Mouse (Mus musculus): ENCODE measurements around the gene Cyp27a1. TPM values are rescaled to one million over a fixed set of nuclear protein-coding genes. Genes with fewer than 3 reads are reported as not detected.

Gene Cyp27a1
- polyA plus RNA-seq, 1 experiment from 2014 or later: 5.4 TPM

DNA sequence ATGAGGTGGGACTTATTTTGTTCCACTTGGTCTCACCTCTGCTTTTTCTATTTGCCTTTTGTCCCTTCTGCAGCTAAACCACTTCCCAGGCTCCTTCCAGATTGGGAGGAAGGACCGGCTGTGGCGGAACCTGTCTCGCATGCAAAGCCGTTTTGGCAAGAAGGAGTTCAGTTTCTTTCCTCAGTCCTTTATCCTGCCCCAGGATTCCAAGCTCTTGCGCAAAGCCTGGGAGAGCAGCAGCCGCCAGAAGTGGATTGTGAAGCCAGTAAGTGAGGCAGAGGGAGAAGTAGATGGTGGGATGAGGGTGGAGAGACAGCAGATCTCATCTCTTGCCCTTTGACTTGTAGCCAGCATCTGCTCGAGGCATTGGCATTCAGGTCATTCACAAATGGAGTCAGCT, 26.2 kb upstream of the Cyp27a1 start:
- Histone ChIP-seq H3K4me3 (ENCODE audit: low read depth, low read length) (no peak overlapping the region), H3K27ac (ENCODE audit: low read length) (no peak overlapping the region), H3K4me1 (ENCODE audit: insufficient read depth, low read depth, low read length) (no peaks in the 10 kb centered on the region)

DNA sequence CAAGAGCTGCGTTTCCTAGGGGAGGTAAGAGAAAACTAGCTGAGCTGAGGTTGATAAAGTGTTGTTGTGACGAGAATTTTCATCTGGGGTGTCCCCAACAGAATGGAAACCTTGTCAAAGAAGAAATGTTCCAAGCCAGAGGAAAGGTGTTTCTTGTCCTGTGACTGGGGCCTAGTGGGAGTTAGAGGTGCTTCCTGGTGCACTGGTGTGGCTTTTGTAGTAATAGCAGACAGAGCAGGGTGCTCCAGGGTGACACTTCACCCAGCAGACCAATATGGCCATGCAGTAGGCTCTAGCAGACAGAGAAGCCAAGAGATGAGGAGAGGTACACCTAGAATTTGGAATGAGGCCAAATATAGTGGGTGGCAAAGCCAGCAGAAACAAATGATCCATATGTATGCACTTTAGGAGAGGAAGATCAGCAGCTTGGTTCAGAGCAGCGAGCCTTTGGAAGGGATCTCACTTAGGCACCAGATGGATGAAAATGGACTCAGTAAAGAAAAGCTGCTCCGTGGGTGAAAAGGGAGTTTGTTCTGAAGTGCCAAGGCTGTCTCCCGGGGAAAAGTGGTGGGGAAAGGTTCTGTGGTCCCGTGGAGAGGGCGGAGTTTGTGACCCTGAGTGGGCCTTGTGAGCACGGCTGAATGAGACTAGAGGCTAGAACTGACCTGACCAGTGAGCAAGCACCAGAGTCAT, 19.3 kb upstream of the Cyp27a1 start:
- H3K4me2 ChIP-seq (replicated peaks; ENCODE audit: low read depth, low read length): no peak overlapping the region
- H3K9me3 ChIP-seq (ENCODE audit: low read length): no peaks in the 10 kb centered on the region
- 84% methylated on average over 8 of the region's 8 CpGs for WGBS
- no peaks in the 10 kb centered on the region for H3K27me3 ChIP-seq (replicated peaks; ENCODE audit: insufficient read depth, low read length)
- no peak overlapping the region for H3K9ac ChIP-seq (replicated peaks; ENCODE audit: low read depth)
- H3K36me3 ChIP-seq (ENCODE audit: insufficient read depth, low read length): peaks cover 32% of the 10 kb centered on the region; the same call in 1 of the 2 replicates
- H3K27ac ChIP-seq (ENCODE audit: low read length): no peak overlapping the region
- DNase-seq (ENCODE audit: low spot score) (no peak), ATAC-seq (no peak)
- TF ChIP-seq EP300 (IDR thresholded peaks at IDR 0.05): no peak
- H3K4me3 ChIP-seq (ENCODE audit: low read depth, low read length): no peak overlapping the region
- no peaks in the 10 kb centered on the region for H3K4me1 ChIP-seq (ENCODE audit: insufficient read depth, low read depth, low read length)

More for the DNA sequence above, 26.2 kb upstream of the Cyp27a1 start:
- WGBS: 77% methylated on average over 7 of the region's 7 CpGs
- Histone ChIP-seq H3K4me2 (replicated peaks; ENCODE audit: low read depth, low read length) (no peak overlapping the region), H3K9ac (replicated peaks; ENCODE audit: low read depth) (no peak overlapping the region), H3K9me3 (ENCODE audit: low read length) (no peaks in the 10 kb centered on the region), H3K27me3 (replicated peaks; ENCODE audit: insufficient read depth, low read length) (no peaks in the 10 kb centered on the region), H3K36me3 (ENCODE audit: insufficient read depth, low read length) (peaks cover 47% of the 10 kb centered on the region; the same call in 1 of the 2 replicates)
- no peak for ATAC-seq
- no peak for TF ChIP-seq CTCF (IDR thresholded peaks at IDR 0.05)
- TF ChIP-seq EP300 (IDR thresholded peaks at IDR 0.05): no peak
- no peak for DNase-seq (ENCODE audit: low spot score)

GRCm38 (mm10) chr1:74695836-74696235, 17.5 kb upstream of the Cyp27a1 start:
- 88% methylated on average over 4 of the region's 4 CpGs for WGBS

DNA sequence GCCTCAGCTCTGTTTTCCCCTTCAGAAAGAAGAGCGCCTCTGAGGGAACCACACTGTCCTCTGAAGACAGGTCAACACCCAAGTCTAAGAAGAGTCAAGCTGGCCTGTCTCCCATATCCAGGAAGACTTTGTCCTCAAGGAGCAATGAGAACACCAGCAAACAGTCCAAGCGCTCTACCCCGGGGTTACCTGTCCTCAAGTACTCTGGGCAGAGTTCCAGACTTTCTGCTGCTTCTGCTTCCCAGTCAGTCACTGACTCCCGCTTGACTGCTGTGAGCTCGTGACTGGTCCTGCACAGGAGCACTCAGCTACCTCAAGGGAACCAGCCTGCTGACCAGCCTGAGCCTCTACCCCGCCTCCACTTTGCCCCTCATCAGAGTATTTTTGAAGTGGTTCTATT, 16.0 kb upstream of the Cyp27a1 start:
- DNase-seq (ENCODE audit: low spot score) (peak; percentile 72), ATAC-seq (peak; percentile 76)
- no peak overlapping the region for H3K9ac ChIP-seq (replicated peaks; ENCODE audit: low read depth)
- TF ChIP-seq CTCF (IDR thresholded peaks at IDR 0.05) (no peak), EP300 (IDR thresholded peaks at IDR 0.05) (no peak)
- WGBS: 65% methylated on average over 6 of the region's 6 CpGs
- H3K27ac ChIP-seq (ENCODE audit: low read length): no peak overlapping the region
- no peaks in the 10 kb centered on the region for H3K27me3 ChIP-seq (replicated peaks; ENCODE audit: insufficient read depth, low read length)
- no peaks in the 10 kb centered on the region for H3K4me1 ChIP-seq (ENCODE audit: insufficient read depth, low read depth, low read length)
- no peak overlapping the region for H3K4me3 ChIP-seq (ENCODE audit: low read depth, low read length)
- peaks cover 13% of the 10 kb centered on the region; the same call in 1 of the 2 replicates for H3K36me3 ChIP-seq (ENCODE audit: insufficient read depth, low read length)
- no peaks in the 10 kb centered on the region for H3K9me3 ChIP-seq (ENCODE audit: low read length)
- no peak overlapping the region for H3K4me2 ChIP-seq (replicated peaks; ENCODE audit: low read depth, low read length)

More at GRCm38 (mm10) chr1:74695836-74696235, 17.5 kb upstream of the Cyp27a1 start:
- no peaks in the 10 kb centered on the region for H3K9me3 ChIP-seq (ENCODE audit: low read length)
- no peak overlapping the region for H3K27ac ChIP-seq (ENCODE audit: low read length)
- no peak overlapping the region for H3K9ac ChIP-seq (replicated peaks; ENCODE audit: low read depth)
- no peak overlapping the region for H3K4me3 ChIP-seq (ENCODE audit: low read depth, low read length)
- no peaks in the 10 kb centered on the region for H3K4me1 ChIP-seq (ENCODE audit: insufficient read depth, low read depth, low read length)
- no peak for TF ChIP-seq EP300 (IDR thresholded peaks at IDR 0.05)
- no peak for TF ChIP-seq CTCF (IDR thresholded peaks at IDR 0.05)
- peaks cover 22% of the 10 kb centered on the region; the same call in 1 of the 2 replicates for H3K36me3 ChIP-seq (ENCODE audit: insufficient read depth, low read length)
- H3K27me3 ChIP-seq (replicated peaks; ENCODE audit: insufficient read depth, low read length): no peaks in the 10 kb centered on the region
- DNase-seq (ENCODE audit: low spot score) (no peak), ATAC-seq (no peak)
- H3K4me2 ChIP-seq (replicated peaks; ENCODE audit: low read depth, low read length): no peak overlapping the region

DNA sequence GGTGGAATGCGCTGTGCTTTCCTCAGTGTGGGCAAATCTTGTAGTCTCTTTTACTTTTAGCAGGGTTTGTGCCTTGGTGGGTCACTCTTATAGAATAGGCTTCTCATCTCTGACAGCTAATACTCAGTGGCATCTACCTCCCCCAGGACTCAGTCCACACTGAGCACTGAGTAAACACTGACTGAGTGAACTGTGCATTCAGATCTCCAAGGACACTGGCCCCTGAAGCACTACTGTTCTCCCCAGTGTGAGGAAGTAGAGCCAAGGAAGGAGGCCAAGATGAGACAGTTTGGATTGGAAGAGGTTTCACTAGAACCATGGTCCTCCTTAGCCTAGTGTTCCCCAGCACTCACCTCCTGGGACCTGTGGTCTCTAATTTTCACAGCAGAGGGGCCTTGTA, 15.0 kb upstream of the Cyp27a1 start:
- no peak overlapping the region for H3K9ac ChIP-seq (replicated peaks; ENCODE audit: low read depth)
- WGBS: 96% methylated on average over 1 of the region's 1 CpGs
- no peak overlapping the region for H3K4me2 ChIP-seq (replicated peaks; ENCODE audit: low read depth, low read length)
- DNase-seq (ENCODE audit: low spot score) (no peak), ATAC-seq (no peak)
- no peaks in the 10 kb centered on the region for H3K27me3 ChIP-seq (replicated peaks; ENCODE audit: insufficient read depth, low read length)
- no peaks in the 10 kb centered on the region for H3K9me3 ChIP-seq (ENCODE audit: low read length)
- TF ChIP-seq CTCF (IDR thresholded peaks at IDR 0.05) (no peak), EP300 (IDR thresholded peaks at IDR 0.05) (no peak)
- no peak overlapping the region for H3K4me3 ChIP-seq (ENCODE audit: low read depth, low read length)
- no peaks in the 10 kb centered on the region for H3K4me1 ChIP-seq (ENCODE audit: insufficient read depth, low read depth, low read length)
- peaks cover 13% of the 10 kb centered on the region; the same call in 1 of the 2 replicates for H3K36me3 ChIP-seq (ENCODE audit: insufficient read depth, low read length)
- 0 out of 2 replicates have a peak overlapping the region, but pooled peaks have one; percentile 9 for H3K27ac ChIP-seq (ENCODE audit: low read length)

DNA sequence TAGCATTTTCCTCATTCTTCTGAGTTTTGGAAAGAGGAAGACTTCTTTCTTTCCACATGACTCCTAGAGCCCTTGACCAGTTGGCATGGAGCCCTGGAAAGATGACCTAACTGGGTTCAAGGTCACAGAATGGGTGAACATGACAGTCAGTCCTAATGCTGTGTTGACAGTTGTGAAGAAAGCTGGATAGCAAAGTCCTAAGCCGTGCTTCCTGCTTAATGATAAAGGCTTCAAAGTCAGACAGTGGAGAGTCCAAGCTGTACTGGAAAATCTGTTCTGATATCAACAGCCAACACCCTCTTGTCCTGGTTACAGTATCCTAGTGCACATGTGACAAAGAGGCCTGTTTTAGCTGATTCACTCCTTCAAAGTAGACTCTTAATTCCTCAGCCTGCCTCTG, 14.6 kb upstream of the Cyp27a1 start:
- DNase-seq (ENCODE audit: low spot score): peak; percentile 32
- Histone ChIP-seq H3K9me3 (ENCODE audit: low read length) (no peaks in the 10 kb centered on the region), H3K36me3 (ENCODE audit: insufficient read depth, low read length) (peaks cover 13% of the 10 kb centered on the region; the same call in 1 of the 2 replicates), H3K9ac (replicated peaks; ENCODE audit: low read depth) (no peak overlapping the region), H3K27me3 (replicated peaks; ENCODE audit: insufficient read depth, low read length) (no peaks in the 10 kb centered on the region), H3K27ac (ENCODE audit: low read length) (no peak overlapping the region), H3K4me3 (ENCODE audit: low read depth, low read length) (no peak overlapping the region), H3K4me2 (replicated peaks; ENCODE audit: low read depth, low read length) (no peak overlapping the region), H3K4me1 (ENCODE audit: insufficient read depth, low read depth, low read length) (no peaks in the 10 kb centered on the region)
- 63% methylated on average over 1 of the region's 1 CpGs for WGBS
- peak; percentile 31 for ATAC-seq
- TF ChIP-seq EP300 (IDR thresholded peaks at IDR 0.05): no peak
- no peak for TF ChIP-seq CTCF (IDR thresholded peaks at IDR 0.05)
